Mouse (Mus musculus) heart, postnatal 0 days (tissue): ENCODE measurements around the gene Fam83e. TPM values are rescaled to one million over a fixed set of nuclear protein-coding genes. Genes with fewer than 3 reads are reported as not detected.

ENCODE experiments used
- ATAC-seq: fragments of 200-750 bp; cut with Nextera tagmentation; 2 replicates; pipeline ENCODE4 v1.8.0; 2017; ENCODE audit warnings: low read depth, moderate number of reproducible peaks, moderate library complexity; ENCODE audit not compliant: insufficient read depth
- DNase-seq: peaks from one replicate; pipeline ENCODE4 v3.0.0-alpha.2; 2016; ENCODE audit warnings: low spot score
- H3K27ac ChIP-seq: fragments of 300-500 bp; sonication (generic); 2 replicates; pipeline ENCODE4 v1.5.1; 2014; ENCODE audit warnings: low read depth, mild to moderate bottlenecking
- H3K27me3 ChIP-seq: fragments of 300-500 bp; sonication (generic); 2 replicates; pipeline ENCODE4 v1.6.1; 2014; ENCODE audit warnings: low read length, mixed read lengths; ENCODE audit not compliant: control insufficient read depth, insufficient read depth
- H3K36me3 ChIP-seq: fragments of 300-500 bp; sonication (generic); replicated peaks from 2 replicates; pipeline ENCODE4 v1.6.1; 2014; ENCODE audit warnings: low read length, mixed read lengths; ENCODE audit not compliant: control insufficient read depth, insufficient read depth
- H3K4me1 ChIP-seq: fragments of 300-500 bp; sonication (generic); 2 replicates; pipeline ENCODE4 v1.6.1; 2014; ENCODE audit warnings: antibody characterized with exemption; ENCODE audit not compliant: control insufficient read depth, insufficient read depth
- H3K4me2 ChIP-seq: fragments of 300-500 bp; sonication (generic); 2 replicates; pipeline ENCODE4 v1.6.1; 2014; ENCODE audit warnings: low read depth, mild to moderate bottlenecking, low read length, moderate library complexity
- H3K4me3 ChIP-seq: fragments of 300-500 bp; sonication (generic); 2 replicates; pipeline ENCODE4 v1.5.1; 2014; ENCODE audit warnings: low read depth, low read length
- H3K9ac ChIP-seq: fragments of 300-500 bp; sonication (generic); replicated peaks from 2 replicates; pipeline ENCODE4 v1.6.1; 2014; ENCODE audit warnings: low read depth, low read length, mixed read lengths
- H3K9me3 ChIP-seq: fragments of 300-500 bp; sonication (generic); replicated peaks from 2 replicates; pipeline ENCODE4 v1.6.1; 2016; ENCODE audit warnings: low read length; ENCODE audit not compliant: control insufficient read depth
- CTCF ChIP-seq: IDR thresholded peaks from 2 replicates; pipeline ENCODE4 v1.5.1; 2016; ENCODE audit warnings: antibody characterized with exemption, control low read depth, low read depth
- EP300 ChIP-seq: IDR thresholded peaks from 2 replicates; pipeline ENCODE4 v1.6.1; 2016; ENCODE audit warnings: antibody characterized with exemption, low read depth
- WGBS: fragments of 180-500 bp; shearing (Covaris S2); extraction: QIAGEN DNeasy Blood & Tissue Kit; methylation state at CpG from one replicate; pipeline ENCODE4 v1.1.7; 2014; 5-methylcytosine and 5-hydroxymethylcytosine counted together
- polyA plus RNA-seq: library from polyadenylated mRNA; unstranded; fragments of >200 nt; fragmentation: Nextera tagmentation; extraction: Ambion mirVana; gene quantifications from 2 replicates; pipeline ENCODE4 v1.2.1, GENCODE M21; 2015
- total RNA-seq: library from RNA; depleted of rRNA; stranded (reverse); fragments of >200 nt; gene quantifications from 2 replicates; pipeline ENCODE4 v1.2.3, GENCODE M21; 2014; ENCODE audit warnings: low replicate concordance

Fam83e gene
- total and polyA plus RNA-seq, 2 experiments from 2014 or later: 0.07 TPM; not detected in 1

DNA sequence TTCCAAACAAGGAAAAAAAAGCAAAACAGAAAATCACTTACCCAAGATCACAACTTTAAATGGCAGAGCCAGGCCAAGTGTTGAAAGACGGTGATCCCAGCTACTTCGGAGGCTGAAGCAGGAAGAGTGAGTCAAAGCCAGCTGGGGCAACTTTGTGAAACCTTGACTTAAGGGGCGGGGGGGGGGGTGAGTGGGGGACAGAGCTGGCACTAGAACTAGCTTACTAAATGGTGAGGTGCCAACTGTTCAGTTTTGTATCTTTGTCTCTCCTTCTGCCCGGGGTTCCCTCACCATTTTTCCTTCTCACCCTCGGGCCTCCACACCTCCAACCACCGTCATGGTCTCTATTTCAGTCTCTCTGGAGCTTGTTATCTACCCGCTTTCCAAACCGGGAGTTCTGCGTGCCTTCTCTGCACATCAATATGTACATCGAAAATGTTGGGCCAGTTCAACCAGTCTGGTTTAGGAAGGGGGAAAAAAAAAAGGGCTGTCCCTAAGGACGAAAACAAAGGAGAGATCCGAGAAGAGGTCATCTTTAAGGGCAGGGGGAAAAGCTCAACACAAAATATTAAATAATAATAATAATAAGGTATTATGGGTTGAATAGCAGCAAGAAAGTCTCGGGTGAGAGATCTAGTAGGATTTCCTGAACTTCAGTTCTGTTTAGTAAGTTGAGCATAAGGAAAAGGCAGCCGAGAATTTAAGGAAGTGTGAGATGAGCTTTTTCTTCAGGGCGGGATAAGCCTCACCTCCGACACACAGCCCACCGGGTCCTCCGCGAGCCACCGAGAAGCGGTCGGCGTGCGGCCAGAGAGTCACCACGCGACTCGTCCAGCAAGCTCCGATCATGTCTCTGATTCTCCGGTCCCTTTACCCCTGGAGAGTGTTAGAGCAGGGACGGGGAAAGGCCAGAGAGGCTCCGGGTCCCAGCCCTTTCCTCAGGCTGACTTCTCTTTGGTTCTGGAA, 3.8 kb upstream of the Fam83e start:
- H3K4me3 ChIP-seq: peak overlapping the region; percentile 82
- 6% methylated on average over 31 of the region's 31 CpGs for WGBS
- peak overlapping the region; percentile 80 for H3K9ac ChIP-seq
- DNase-seq (peak; percentile 65), ATAC-seq (peak; percentile 28; the same call in 1 of the 2 replicates)
- H3K4me1 ChIP-seq: peaks cover 35% of the 10 kb centered on the region
- H3K27ac ChIP-seq: peak overlapping the region; percentile 90
- no peaks in the 10 kb centered on the region for H3K27me3 ChIP-seq
- no peaks in the 10 kb centered on the region for H3K9me3 ChIP-seq
- peak overlapping the region; percentile 76 for H3K4me2 ChIP-seq
- peaks cover 39% of the 10 kb centered on the region for H3K36me3 ChIP-seq
- TF ChIP-seq EP300 (no peak), CTCF (no peak)

- peak; percentile 99 for DNase-seq
- Histone ChIP-seq H3K36me3 (peaks cover 32% of the 10 kb centered on the region), H3K9me3 (no peaks in the 10 kb centered on the region), H3K4me3 (peak within 1 kb of the TSS; percentile 82), H3K27me3 (no peaks in the 10 kb centered on the region), H3K9ac (peak within 1 kb of the TSS; percentile 90), H3K4me1 (peaks cover 35% of the 10 kb centered on the region), H3K4me2 (peak within 1 kb of the TSS; percentile 76), H3K27ac (peak within 1 kb of the TSS; percentile 90)
- WGBS: under 1% methylated on average over 41 of the region's 41 CpGs
- ATAC-seq: peak; percentile 81
- TF ChIP-seq CTCF (peak; percentile 10; the same call in 1 of the 2 replicates), EP300 (peak; percentile 92; the same call in 1 of the 2 replicates)
Observed at GRCm38 (mm10) chr7:45717918-45718297, 3.1 kb upstream of the Fam83e start, which contains the start of gene Sphk2. Sphk2 (minus strand) TSS chr7:45718002.

DNA sequence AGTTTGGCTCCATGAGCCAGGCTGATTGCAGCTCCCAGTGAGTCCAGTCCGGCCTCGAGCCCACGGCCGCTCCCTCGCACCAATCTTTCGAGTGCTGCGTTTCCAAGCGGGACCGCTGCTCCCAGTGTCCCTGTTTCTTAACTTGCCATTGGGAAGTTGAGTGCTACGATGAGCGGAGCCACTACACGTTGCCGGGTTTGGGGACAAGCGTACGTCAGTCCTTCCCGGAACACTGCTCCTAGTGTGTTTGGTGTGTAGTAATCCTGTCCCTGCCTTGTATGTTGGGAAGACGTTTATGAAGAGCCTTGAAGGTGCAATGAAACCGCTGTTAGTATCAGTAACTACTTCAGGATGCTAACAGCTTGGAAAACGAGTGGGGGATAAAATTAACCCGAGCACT, 2.7 kb upstream of the Fam83e start:
- under 1% methylated on average over 20 of the region's 20 CpGs for WGBS
- peak overlapping the region; percentile 82 for H3K4me3 ChIP-seq
- H3K9ac ChIP-seq: peak overlapping the region; percentile 90
- ATAC-seq (no peak), DNase-seq (peak; percentile 33)
- H3K27ac ChIP-seq: peak overlapping the region; percentile 90
- H3K36me3 ChIP-seq: peaks cover 31% of the 10 kb centered on the region
- H3K4me2 ChIP-seq: peak overlapping the region; percentile 68
- no peaks in the 10 kb centered on the region for H3K27me3 ChIP-seq
- H3K9me3 ChIP-seq: no peaks in the 10 kb centered on the region
- no peak for TF ChIP-seq EP300
- peaks cover 35% of the 10 kb centered on the region for H3K4me1 ChIP-seq

GRCm38 (mm10) chr7:45719180-45719579, 1.8 kb upstream of the Fam83e start:
- 82% methylated on average over 10 of the region's 10 CpGs for WGBS
- peak overlapping the region; percentile 68 for H3K4me2 ChIP-seq
- ATAC-seq (no peak), DNase-seq (no peak)
- peak overlapping the region; percentile 82 for H3K4me3 ChIP-seq
- no peak for TF ChIP-seq CTCF
- no peak for TF ChIP-seq EP300
- peaks cover 36% of the 10 kb centered on the region for H3K36me3 ChIP-seq
- no peaks in the 10 kb centered on the region for H3K9me3 ChIP-seq
- H3K4me1 ChIP-seq: peaks cover 31% of the 10 kb centered on the region
- H3K9ac ChIP-seq: peak overlapping the region; percentile 90
- peak overlapping the region; percentile 90; the same call in 1 of the 2 replicates for H3K27ac ChIP-seq
- H3K27me3 ChIP-seq: no peaks in the 10 kb centered on the region

DNA sequence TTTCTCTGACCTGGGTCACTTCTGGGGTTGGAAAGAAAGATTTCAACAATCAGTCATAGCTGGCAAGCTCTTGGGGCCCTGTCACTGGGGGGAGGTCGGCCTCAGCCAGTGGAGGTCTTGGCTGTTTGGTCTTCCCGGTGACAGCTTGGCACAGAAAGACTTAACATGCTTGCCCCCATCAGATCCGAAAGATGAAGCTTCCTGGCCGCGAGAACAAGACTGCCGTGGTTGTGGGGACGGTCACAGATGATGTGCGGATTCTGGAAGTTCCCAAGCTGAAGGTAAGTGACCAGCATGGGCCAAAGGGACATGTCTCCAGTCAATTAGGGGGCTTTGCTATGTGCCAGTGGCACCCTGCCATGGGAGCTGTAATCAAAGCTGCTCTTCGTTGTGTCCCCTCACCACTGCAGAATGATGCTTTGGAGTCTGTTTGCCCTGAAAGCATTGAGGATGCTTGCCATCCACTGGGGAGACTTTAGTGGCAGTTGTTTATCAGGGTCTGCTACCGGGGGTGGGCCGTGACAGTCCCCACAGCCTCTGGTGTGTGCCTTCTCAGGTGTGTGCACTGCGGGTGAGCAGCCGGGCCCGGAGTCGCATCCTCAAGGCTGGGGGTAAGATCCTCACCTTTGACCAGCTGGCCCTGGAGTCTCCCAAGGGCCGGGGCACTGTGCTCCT, 1.1 kb upstream of the Fam83e start:
- Histone ChIP-seq H3K4me3 (no peak overlapping the region), H3K9ac (no peak overlapping the region), H3K27ac (no peak overlapping the region), H3K36me3 (peaks cover 36% of the 10 kb centered on the region), H3K27me3 (no peaks in the 10 kb centered on the region), H3K4me1 (peaks cover 27% of the 10 kb centered on the region), H3K9me3 (no peaks in the 10 kb centered on the region), H3K4me2 (no peak overlapping the region)
- 91% methylated on average over 15 of the region's 16 CpGs for WGBS
- DNase-seq (no peak), ATAC-seq (no peak)
- TF ChIP-seq CTCF (no peak), EP300 (no peak)
